Mouse (Mus musculus) E14TG2a.4 (cell line): ENCODE measurements around the gene Rab31.

Source experiments
- H3K27me3 ChIP-seq: 2 replicates; pipeline ENCODE4 v1.6.1; 2014; ENCODE audit warnings: low read length, control low read depth; ENCODE audit not compliant: insufficient read depth
- H3K36me3 ChIP-seq: 2 replicates; pipeline ENCODE4 v1.6.1; 2014; ENCODE audit warnings: low read length, control low read depth; ENCODE audit not compliant: insufficient read depth
- H3K4me1 ChIP-seq: replicated peaks from 2 replicates; pipeline ENCODE4 v1.6.1; 2014; ENCODE audit warnings: low read depth, low read length, control low read depth
- H3K4me3 ChIP-seq: replicated peaks from 2 replicates; pipeline ENCODE4 v1.5.1; 2014; ENCODE audit warnings: mild to moderate bottlenecking, low read length
- H3K9me3 ChIP-seq: 2 replicates; pipeline ENCODE4 v1.6.1; 2014; ENCODE audit warnings: low read length, control low read depth
- CTCF ChIP-seq: conservative IDR thresholded peaks from 2 replicates; pipeline ENCODE4 v1.5.1; 2014; ENCODE audit warnings: low read length
- NANOG ChIP-seq: IDR thresholded peaks from 2 replicates; pipeline ENCODE4 v1.6.1; 2014; ENCODE audit warnings: borderline replicate concordance, low read length, mixed read lengths
- POU5F1 ChIP-seq: IDR thresholded peaks from 2 replicates; pipeline ENCODE4 v1.6.1; 2014; ENCODE audit warnings: low read length, borderline replicate concordance

Rab31 gene

GRCm38 (mm10) chr17:65675985-65676384 is 96.6 kb downstream of the Rab31 start:
- Histone ChIP-seq H3K36me3 (no peaks in the 10 kb centered on the region), H3K9me3 (0 out of 2 replicates have a peak, but pooled peaks cover 4% of the 10 kb centered on the region), H3K4me1 (peaks cover 13% of the 10 kb centered on the region), H3K4me3 (no peak overlapping the region), H3K27me3 (no peaks in the 10 kb centered on the region)
- TF ChIP-seq NANOG (no peak), CTCF (no peak), POU5F1 (no peak)

- TF ChIP-seq NANOG (no peak), CTCF (no peak), POU5F1 (no peak)
- no peaks in the 10 kb centered on the region for H3K36me3 ChIP-seq
- 0 out of 2 replicates have a peak, but pooled peaks cover 4% of the 10 kb centered on the region for H3K9me3 ChIP-seq
- no peak overlapping the region for H3K4me3 ChIP-seq
- H3K4me1 ChIP-seq = peaks cover 11% of the 10 kb centered on the region
- H3K27me3 ChIP-seq = no peaks in the 10 kb centered on the region
These were observed 97.8 kb downstream of the Rab31 start for GRCm38 (mm10) chr17:65674710-65675171.

GRCm38 (mm10) chr17:65672926-65673325 is 99.6 kb downstream of the Rab31 start:
- Histone ChIP-seq H3K9me3 (0 out of 2 replicates have a peak, but pooled peaks cover 4% of the 10 kb centered on the region), H3K4me1 (peaks cover 11% of the 10 kb centered on the region), H3K27me3 (no peaks in the 10 kb centered on the region), H3K36me3 (no peaks in the 10 kb centered on the region), H3K4me3 (no peak overlapping the region)
- TF ChIP-seq NANOG (no peak), POU5F1 (no peak), CTCF (no peak)

GRCm38 (mm10) chr17:65669061-65669460 is 103.5 kb downstream of the Rab31 start:
- 0 out of 2 replicates have a peak, but pooled peaks cover 4% of the 10 kb centered on the region for H3K9me3 ChIP-seq
- TF ChIP-seq CTCF = no peak
- no peak for TF ChIP-seq POU5F1
- TF ChIP-seq NANOG = no peak
- H3K4me3 ChIP-seq = no peak overlapping the region
- peaks cover 20% of the 10 kb centered on the region for H3K4me1 ChIP-seq
- no peaks in the 10 kb centered on the region for H3K27me3 ChIP-seq
- H3K36me3 ChIP-seq = no peaks in the 10 kb centered on the region

GRCm38 (mm10) chr17:65667792-65668191 is 104.8 kb downstream of the Rab31 start:
- TF ChIP-seq NANOG = no peak
- TF ChIP-seq CTCF = no peak
- no peak for TF ChIP-seq POU5F1
- Histone ChIP-seq H3K27me3 (no peaks in the 10 kb centered on the region), H3K4me1 (peaks cover 31% of the 10 kb centered on the region), H3K4me3 (no peak overlapping the region), H3K9me3 (0 out of 2 replicates have a peak, but pooled peaks cover 4% of the 10 kb centered on the region), H3K36me3 (no peaks in the 10 kb centered on the region)

GRCm38 (mm10) chr17:65666388-65667161 is 106.0 kb downstream of the Rab31 start:
- H3K36me3 ChIP-seq = no peaks in the 10 kb centered on the region
- 0 out of 2 replicates have a peak, but pooled peaks cover 4% of the 10 kb centered on the region for H3K9me3 ChIP-seq
- H3K4me3 ChIP-seq = no peak overlapping the region
- TF ChIP-seq POU5F1 (no peak), CTCF (no peak), NANOG (no peak)
- no peaks in the 10 kb centered on the region for H3K27me3 ChIP-seq
- H3K4me1 ChIP-seq = peaks cover 36% of the 10 kb centered on the region

- TF ChIP-seq POU5F1 = no peak
- no peak for TF ChIP-seq NANOG
- no peak for TF ChIP-seq CTCF
- no peaks in the 10 kb centered on the region for H3K36me3 ChIP-seq
- H3K9me3 ChIP-seq = no peaks in the 10 kb centered on the region
- no peaks in the 10 kb centered on the region for H3K27me3 ChIP-seq
- H3K4me3 ChIP-seq = no peak overlapping the region
- H3K4me1 ChIP-seq = peaks cover 36% of the 10 kb centered on the region
These were observed 106.7 kb downstream of the Rab31 start for GRCm38 (mm10) chr17:65665786-65666387.

GRCm38 (mm10) chr17:65663329-65664078 is 109.0 kb downstream of the Rab31 start:
- H3K4me1 ChIP-seq = peaks cover 36% of the 10 kb centered on the region

More at GRCm38 (mm10) chr17:65663329-65664078, 109.0 kb downstream of the Rab31 start:
- H3K4me3 ChIP-seq = no peak overlapping the region
- H3K27me3 ChIP-seq = no peaks in the 10 kb centered on the region
- TF ChIP-seq POU5F1 (no peak), NANOG (no peak), CTCF (no peak)
- no peaks in the 10 kb centered on the region for H3K9me3 ChIP-seq
- H3K36me3 ChIP-seq = no peaks in the 10 kb centered on the region
